In the genomic region with DNA sequence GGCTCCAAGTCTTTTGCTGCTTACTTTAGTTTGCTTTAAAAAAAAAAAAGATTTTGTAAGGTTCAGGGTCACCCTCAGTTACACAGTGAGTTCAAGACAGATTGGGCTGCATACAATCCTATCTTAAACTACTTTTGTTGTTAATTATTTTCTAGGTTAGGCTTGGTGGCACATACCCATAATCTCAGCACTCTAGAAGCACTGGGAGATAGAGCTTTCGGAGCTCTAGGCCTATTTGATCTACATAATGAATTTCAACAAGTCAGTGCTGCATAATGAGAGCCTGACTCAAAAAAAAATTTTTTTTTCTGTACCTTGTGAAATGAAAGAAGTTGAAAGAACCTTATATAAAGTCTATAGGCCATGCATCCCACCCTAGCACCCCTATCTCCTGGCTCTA, we compare ENCODE assay signal across 23 mouse cellular contexts.
"Had no signal": no experiment of that assay in that cellular context is flagged by ENCODE, and none has a peak within 500 bp of the region (broad histone marks: within the 10 kb centered on the region; RNA-seq: fewer than 3 reads in every experiment).

No protein-coding gene starts in this region.

- H3K4me3 ChIP-seq: heart, adult 2 months; heart, embryonic 13.5 days; heart, embryonic 15.5 days; hindbrain, embryonic 13.5 days; hindbrain, embryonic 15.5 days; limb, embryonic 13.5 days; limb, embryonic 15.5 days; liver, embryonic 12.5 days had no signal

- ATAC-seq: hindbrain, postnatal 0 days; intestine, embryonic 16.5 days; liver, embryonic 12.5 days had no signal

- DNase-seq: gastrocnemius, postnatal 14 days; gastrocnemius, postnatal 36 days; heart, adult 2 months; heart, postnatal 14 days; heart, postnatal 36 days; kidney, adult 11 months; kidney, adult 8-10 months; kidney, postnatal 36 days; layer of hippocampus, adult 9-11 months; layer of hippocampus, postnatal 36 days; left cerebral cortex, postnatal 4 days had no signal

- H3K36me3 ChIP-seq: heart, embryonic 15.5 days; hindbrain, embryonic 13.5 days; hindbrain, embryonic 15.5 days; limb, embryonic 13.5 days; limb, embryonic 15.5 days had no signal

- H3K27ac ChIP-seq: heart, adult 2 months; heart, embryonic 13.5 days; heart, embryonic 15.5 days; hindbrain, embryonic 13.5 days; hindbrain, embryonic 15.5 days; hindbrain, postnatal 0 days; kidney, postnatal 0 days; limb, embryonic 13.5 days; limb, embryonic 15.5 days; liver, embryonic 12.5 days; liver, embryonic 14.5 days had no signal

- H3K4me2 ChIP-seq: heart, embryonic 11.5 days; heart, embryonic 13.5 days; heart, embryonic 15.5 days; hindbrain, embryonic 13.5 days; hindbrain, embryonic 15.5 days; limb, embryonic 13.5 days; limb, embryonic 15.5 days; liver, embryonic 12.5 days had no signal

- H3K9ac ChIP-seq: heart, embryonic 15.5 days; hindbrain, embryonic 13.5 days; hindbrain, embryonic 15.5 days; limb, embryonic 13.5 days; limb, embryonic 15.5 days; liver, embryonic 12.5 days; liver, embryonic 14.5 days had no signal

- H3K27me3 ChIP-seq: heart, embryonic 13.5 days; heart, embryonic 15.5 days; hindbrain, embryonic 13.5 days; hindbrain, embryonic 15.5 days; limb, embryonic 13.5 days; limb, embryonic 15.5 days; liver, embryonic 12.5 days had no signal

- H3K9me3 ChIP-seq: heart, embryonic 13.5 days; heart, embryonic 15.5 days; hindbrain, embryonic 13.5 days; hindbrain, embryonic 15.5 days; limb, embryonic 13.5 days; limb, embryonic 15.5 days; liver, embryonic 12.5 days had no signal
